Mouse (Mus musculus) midbrain, embryonic 10.5 days (tissue): ENCODE measurements around the gene Steap2. TPM values are rescaled to one million over a fixed set of nuclear protein-coding genes. Genes with fewer than 3 reads are reported as not detected.
"Not testable (repeated sequence)": the region's sequence is repeated elsewhere in the genome, so short reads cannot be mapped to it uniquely, and the experiment has no call there.

Experiments used
- DNase-seq: peaks from one replicate; pipeline ENCODE4 v3.0.0-alpha.2; 2017; ENCODE audit warnings: low spot score
- H3K27ac ChIP-seq: fragments of 300-500 bp; sonication (generic); replicated peaks from 2 replicates; pipeline ENCODE4 v1.5.1; 2016; ENCODE audit warnings: mild to moderate bottlenecking
- H3K27me3 ChIP-seq: fragments of 300-500 bp; sonication (generic); 2 replicates; pipeline ENCODE4 v1.6.1; 2016; ENCODE audit warnings: low read depth, mild to moderate bottlenecking; ENCODE audit not compliant: poor library complexity, severe bottlenecking
- H3K36me3 ChIP-seq: fragments of 300-500 bp; sonication (generic); 2 replicates; pipeline ENCODE4 v1.6.1; 2016; ENCODE audit warnings: mild to moderate bottlenecking, moderate library complexity
- H3K4me1 ChIP-seq: fragments of 300-500 bp; sonication (generic); 2 replicates; pipeline ENCODE4 v1.6.1; 2016
- H3K4me3 ChIP-seq: fragments of 300-500 bp; sonication (generic); 2 replicates; pipeline ENCODE4 v1.5.1; 2016; ENCODE audit warnings: mild to moderate bottlenecking, moderate library complexity
- H3K9me3 ChIP-seq: fragments of 300-500 bp; sonication (generic); replicated peaks from 2 replicates; pipeline ENCODE4 v1.6.1; 2016; ENCODE audit warnings: mild to moderate bottlenecking
- WGBS: fragments of 180-500 bp; shearing (Covaris S2); methylation state at CpG from one replicate; pipeline ENCODE4 v1.1.7; 2016; 5-methylcytosine and 5-hydroxymethylcytosine counted together
- polyA plus RNA-seq: library from polyadenylated mRNA; unstranded; fragments of >200 nt; fragmentation: Nextera tagmentation; extraction: Ambion mirVana; gene quantifications from 2 replicates; pipeline ENCODE4 v1.2.1, GENCODE M21; 2016

The Steap2 gene
- polyA plus RNA-seq, 1 experiment from 2014 or later: 6.9 TPM

GRCm38 (mm10) chr5:5692167-5692738 lies 2.1 kb downstream of the Steap2 start:
- Histone ChIP-seq H3K27ac (no peak overlapping the region), H3K27me3 (peaks cover 19% of the 10 kb centered on the region), H3K4me1 (peaks cover 11% of the 10 kb centered on the region), H3K36me3 (no peaks in the 10 kb centered on the region), H3K4me3 (no peak overlapping the region), H3K9me3 (no peaks in the 10 kb centered on the region)
- no peak for DNase-seq
- 64% methylated on average over 4 of the region's 4 CpGs for whole genome bisulfite sequencing

DNA sequence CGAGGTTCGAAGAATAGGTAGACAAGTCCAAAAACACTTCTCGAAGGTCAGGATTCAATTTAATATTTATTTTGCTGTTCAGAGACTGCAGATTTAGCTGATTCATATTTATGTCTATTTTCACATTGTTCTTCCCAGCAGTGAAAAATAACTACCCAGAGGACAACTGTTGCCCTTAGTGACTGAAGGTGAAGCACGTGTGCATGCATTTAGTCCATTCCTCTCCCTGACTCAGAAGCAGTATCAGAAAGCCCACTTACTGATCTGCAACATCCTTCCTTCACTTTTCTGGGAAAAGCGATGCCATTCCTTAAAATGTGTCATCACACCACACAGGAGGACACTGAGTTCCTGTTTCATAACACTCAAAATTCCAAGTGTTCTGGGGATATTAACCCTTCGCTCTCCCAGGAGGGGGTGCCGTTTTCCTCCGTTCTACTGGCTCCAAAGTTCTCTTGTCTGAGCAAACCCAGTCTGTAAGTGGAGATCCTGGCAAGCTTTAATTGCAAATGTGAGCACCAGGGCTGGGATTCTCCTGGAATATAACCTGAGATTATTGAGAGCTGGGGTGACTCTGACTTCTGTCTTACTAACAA lies 5.3 kb downstream of the Steap2 start:
- WGBS: 82% methylated on average over 8 of the region's 8 CpGs
- H3K9me3 ChIP-seq: no peaks in the 10 kb centered on the region
- no peak for DNase-seq
- no peak overlapping the region for H3K4me3 ChIP-seq
- H3K27me3 ChIP-seq: peaks cover 19% of the 10 kb centered on the region
- peaks cover 7% of the 10 kb centered on the region for H3K4me1 ChIP-seq
- no peaks in the 10 kb centered on the region for H3K36me3 ChIP-seq
- H3K27ac ChIP-seq: no peak overlapping the region

- no peak overlapping the region for H3K27ac ChIP-seq
- no peaks in the 10 kb centered on the region for H3K36me3 ChIP-seq
- peaks cover 19% of the 10 kb centered on the region for H3K27me3 ChIP-seq
- H3K4me3 ChIP-seq: no peak overlapping the region
- H3K9me3 ChIP-seq: no peaks in the 10 kb centered on the region
- 91% methylated on average over 6 of the region's 6 CpGs for WGBS
- H3K4me1 ChIP-seq: peaks cover 7% of the 10 kb centered on the region
- no peak for DNase-seq
Observed at GRCm38 (mm10) chr5:5688228-5688627, 6.2 kb downstream of the Steap2 start.

DNA sequence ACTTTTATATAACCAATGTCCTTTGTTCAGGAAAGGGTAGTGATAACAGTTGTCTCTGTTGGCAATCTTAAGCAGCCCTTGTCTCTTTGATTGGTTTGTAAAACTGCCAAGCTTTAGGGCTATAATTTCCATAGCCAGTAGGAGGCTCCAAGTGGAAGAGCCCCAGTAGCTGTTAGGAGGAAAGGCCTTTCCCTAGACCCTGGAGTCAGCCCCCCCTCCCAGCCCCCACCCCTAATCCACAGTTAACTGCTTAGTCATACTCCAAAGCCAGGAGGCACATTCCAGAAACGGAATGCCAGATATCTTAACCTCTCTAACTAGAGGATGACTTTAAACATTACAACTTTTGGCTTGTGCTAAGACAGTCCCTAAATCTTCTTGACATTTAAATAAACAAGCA lies 7.4 kb downstream of the Steap2 start:
- peaks cover 7% of the 10 kb centered on the region; the same call in 1 of the 2 replicates for H3K27me3 ChIP-seq
- H3K4me1 ChIP-seq: 0 out of 2 replicates have a peak, but pooled peaks cover 2% of the 10 kb centered on the region
- no peak overlapping the region for H3K27ac ChIP-seq
- DNase-seq: no peak
- no peaks in the 10 kb centered on the region for H3K9me3 ChIP-seq
- H3K4me3 ChIP-seq: no peak overlapping the region
- WGBS: 19% methylated on average over 1 of the region's 1 CpGs
- H3K36me3 ChIP-seq: no peaks in the 10 kb centered on the region

- H3K36me3 ChIP-seq, H3K27ac ChIP-seq, H3K4me1 ChIP-seq, DNase-seq, H3K4me3 ChIP-seq, H3K27me3 ChIP-seq, H3K9me3 ChIP-seq: not testable (repeated sequence)
- WGBS: 91% methylated on average over 2 of the region's 2 CpGs
Observed at GRCm38 (mm10) chr5:5684946-5685345, 9.4 kb downstream of the Steap2 start.

DNA sequence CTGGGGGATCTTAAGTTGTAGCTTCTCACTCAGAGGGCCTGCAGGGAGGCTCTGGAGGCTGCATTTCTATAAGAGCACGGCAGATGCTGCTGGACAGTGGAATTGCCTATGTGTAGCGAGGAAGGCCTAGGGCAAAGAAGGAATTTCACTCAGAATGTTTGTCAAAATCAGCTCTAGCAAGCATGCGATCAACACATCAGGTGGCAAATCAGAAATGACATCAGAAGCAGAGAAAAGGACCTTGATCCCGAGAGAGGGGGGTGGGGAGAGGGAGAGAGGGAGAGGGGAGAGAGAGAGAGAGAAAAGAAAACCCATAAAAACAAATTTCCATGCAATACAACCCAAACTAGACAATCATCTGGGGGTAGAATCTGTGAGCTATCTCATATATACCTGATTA lies 11.1 kb downstream of the Steap2 start:
- H3K9me3 ChIP-seq: no peaks in the 10 kb centered on the region
- no peak overlapping the region for H3K27ac ChIP-seq
- WGBS: 70% methylated on average over 4 of the region's 4 CpGs
- no peak for DNase-seq
- H3K4me1 ChIP-seq: 0 out of 2 replicates have a peak, but pooled peaks cover 2% of the 10 kb centered on the region
- no peak overlapping the region for H3K4me3 ChIP-seq
- H3K36me3 ChIP-seq: peaks cover 2% of the 10 kb centered on the region; the same call in 1 of the 2 replicates
- no peaks in the 10 kb centered on the region for H3K27me3 ChIP-seq

- no peak for DNase-seq
- Histone ChIP-seq H3K9me3 (no peaks in the 10 kb centered on the region), H3K4me1 (no peaks in the 10 kb centered on the region)
Observed at GRCm38 (mm10) chr5:5679459-5679858, 14.9 kb downstream of the Steap2 start.

GRCm38 (mm10) chr5:5676082-5676481 lies 18.3 kb downstream of the Steap2 start:
- Histone ChIP-seq H3K27me3 (no peaks in the 10 kb centered on the region), H3K36me3 (peaks cover 37% of the 10 kb centered on the region), H3K4me1 (no peaks in the 10 kb centered on the region), H3K27ac (no peak overlapping the region), H3K4me3 (no peak overlapping the region), H3K9me3 (no peaks in the 10 kb centered on the region)
- 89% methylated on average over 3 of the region's 3 CpGs for WGBS
- DNase-seq: no peak

More at GRCm38 (mm10) chr5:5679459-5679858, 14.9 kb downstream of the Steap2 start:
- Histone ChIP-seq H3K4me3 (no peak overlapping the region), H3K27me3 (no peaks in the 10 kb centered on the region), H3K36me3 (peaks cover 27% of the 10 kb centered on the region), H3K27ac (no peak overlapping the region)

GRCm38 (mm10) chr5:5668920-5669319 lies 25.5 kb downstream of the Steap2 start:
- no peaks in the 10 kb centered on the region for H3K27me3 ChIP-seq
- no peak overlapping the region for H3K4me3 ChIP-seq
- no peak overlapping the region for H3K27ac ChIP-seq
- H3K9me3 ChIP-seq: no peaks in the 10 kb centered on the region
- 78% methylated on average over 7 of the region's 7 CpGs for whole genome bisulfite sequencing
- H3K4me1 ChIP-seq: peaks cover 14% of the 10 kb centered on the region
- DNase-seq: no peak
- peaks cover 17% of the 10 kb centered on the region for H3K36me3 ChIP-seq

DNA sequence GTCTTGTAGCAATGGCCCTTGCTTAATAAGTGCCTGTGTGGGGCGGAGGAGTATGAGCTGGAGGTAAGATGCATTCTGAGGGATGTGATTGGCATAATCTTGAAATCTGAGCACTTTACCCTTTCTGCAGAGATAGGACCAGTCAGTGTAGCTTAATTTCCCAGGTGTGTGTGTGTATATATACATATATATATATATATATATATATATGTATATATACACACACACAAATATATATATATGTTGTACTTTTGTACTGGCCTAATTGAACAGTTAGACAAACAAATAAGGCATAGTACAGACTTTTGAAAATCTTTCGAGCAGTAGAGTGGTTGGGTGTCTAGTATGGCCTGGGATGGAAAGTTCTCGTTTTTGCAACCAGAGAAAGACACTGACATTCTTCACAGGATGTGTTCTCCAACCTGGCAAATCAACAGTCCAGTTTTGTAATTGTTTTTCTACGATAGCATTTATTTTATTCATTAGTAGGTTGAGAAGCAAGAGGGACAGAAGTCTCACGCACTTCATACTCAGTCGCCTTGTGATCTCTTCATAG lies 29.9 kb downstream of the Steap2 start:
- H3K4me1 ChIP-seq: peaks cover 20% of the 10 kb centered on the region
- H3K27me3 ChIP-seq: 0 out of 2 replicates have a peak, but pooled peaks cover 8% of the 10 kb centered on the region
- no peak for DNase-seq
- H3K27ac ChIP-seq: peak overlapping the region; percentile 88
- 67% methylated on average over 6 of the region's 6 CpGs for WGBS
- no peaks in the 10 kb centered on the region for H3K9me3 ChIP-seq
- peaks cover 8% of the 10 kb centered on the region for H3K36me3 ChIP-seq
- peak overlapping the region; percentile 85 for H3K4me3 ChIP-seq

DNA sequence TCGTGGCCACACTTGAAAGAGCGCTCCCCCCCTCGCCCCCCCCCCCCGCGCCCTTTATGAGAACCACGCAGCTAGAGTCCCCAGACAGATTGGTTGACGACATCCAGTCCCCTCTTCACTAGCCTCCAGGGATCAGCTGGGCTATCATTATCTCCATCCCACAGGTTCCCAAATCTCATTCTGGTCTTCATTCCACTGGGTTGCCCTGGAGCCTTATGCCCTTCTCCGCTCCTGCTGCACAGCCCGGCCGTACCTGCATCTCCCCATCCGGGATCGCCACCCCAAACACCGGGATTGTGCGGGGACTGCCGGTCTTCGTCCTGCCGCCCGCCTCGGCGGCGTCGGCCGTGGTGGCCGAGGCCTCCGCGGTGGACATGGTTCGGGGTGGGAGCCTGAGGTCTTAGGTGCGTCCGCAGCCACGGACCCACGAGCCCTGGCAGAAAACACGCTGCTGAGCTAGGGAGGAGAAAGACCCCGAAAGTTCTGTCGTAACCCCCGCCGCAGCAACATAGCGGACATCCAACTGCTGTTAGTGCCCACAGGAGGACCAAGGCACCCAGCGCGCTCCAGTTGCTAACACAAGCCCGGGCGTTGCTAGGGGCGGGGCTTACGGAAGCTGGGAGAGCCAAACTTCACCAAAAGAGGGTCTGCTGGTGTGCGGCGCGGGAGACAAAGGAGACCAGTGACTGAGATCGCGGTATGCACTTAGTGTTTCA lies 30.6 kb downstream of the Steap2 start, which contains the start of gene Cfap69:
TSS of gene Cfap69 (minus strand) at position 585 of the 716 bp plus-strand sequence.
- under 1% methylated on average over 48 of the region's 48 CpGs for WGBS

GRCm38 (mm10) chr5:5663057-5663456 lies 31.3 kb downstream of the Steap2 start:
- WGBS: 44% methylated on average over 6 of the region's 6 CpGs
- Histone ChIP-seq H3K27me3 (0 out of 2 replicates have a peak, but pooled peaks cover 8% of the 10 kb centered on the region), H3K36me3 (no peaks in the 10 kb centered on the region), H3K4me3 (peak overlapping the region; percentile 85), H3K4me1 (peaks cover 20% of the 10 kb centered on the region), H3K27ac (no peak overlapping the region), H3K9me3 (no peaks in the 10 kb centered on the region)
- no peak for DNase-seq

More for the DNA sequence above, 30.6 kb downstream of the Steap2 start, which contains the start of gene Cfap69:
- peak within 1 kb of the TSS; percentile 85 for H3K4me3 ChIP-seq
- peak within 1 kb of the TSS; percentile 88 for H3K27ac ChIP-seq
- peaks cover 20% of the 10 kb centered on the region for H3K4me1 ChIP-seq
- H3K27me3 ChIP-seq: 0 out of 2 replicates have a peak, but pooled peaks cover 8% of the 10 kb centered on the region
- DNase-seq: peak; percentile 93
- H3K9me3 ChIP-seq: no peaks in the 10 kb centered on the region
- H3K36me3 ChIP-seq: peaks cover 1% of the 10 kb centered on the region
